Mouse (Mus musculus) ES-E14 (cell line): Measurements from ENCODE around the gene Naa20.

Experiments
- CHD2 ChIP-seq: IDR thresholded peaks from 2 replicates; pipeline ENCODE4 v1.6.1; 2014; ENCODE audit warnings: mild to moderate bottlenecking, low read depth, low read length, inconsistent platforms
- MAFK ChIP-seq: IDR thresholded peaks from 2 replicates; pipeline ENCODE4 v1.6.1; 2014; ENCODE audit warnings: mild to moderate bottlenecking, low read depth, low read length, inconsistent platforms; ENCODE audit not compliant: insufficient read depth
- ZC3H11A ChIP-seq: IDR thresholded peaks from 2 replicates; pipeline ENCODE4 v1.6.1; 2012; ENCODE audit warnings: low read depth, mild to moderate bottlenecking, inconsistent platforms, low read length, borderline replicate concordance

DNA sequence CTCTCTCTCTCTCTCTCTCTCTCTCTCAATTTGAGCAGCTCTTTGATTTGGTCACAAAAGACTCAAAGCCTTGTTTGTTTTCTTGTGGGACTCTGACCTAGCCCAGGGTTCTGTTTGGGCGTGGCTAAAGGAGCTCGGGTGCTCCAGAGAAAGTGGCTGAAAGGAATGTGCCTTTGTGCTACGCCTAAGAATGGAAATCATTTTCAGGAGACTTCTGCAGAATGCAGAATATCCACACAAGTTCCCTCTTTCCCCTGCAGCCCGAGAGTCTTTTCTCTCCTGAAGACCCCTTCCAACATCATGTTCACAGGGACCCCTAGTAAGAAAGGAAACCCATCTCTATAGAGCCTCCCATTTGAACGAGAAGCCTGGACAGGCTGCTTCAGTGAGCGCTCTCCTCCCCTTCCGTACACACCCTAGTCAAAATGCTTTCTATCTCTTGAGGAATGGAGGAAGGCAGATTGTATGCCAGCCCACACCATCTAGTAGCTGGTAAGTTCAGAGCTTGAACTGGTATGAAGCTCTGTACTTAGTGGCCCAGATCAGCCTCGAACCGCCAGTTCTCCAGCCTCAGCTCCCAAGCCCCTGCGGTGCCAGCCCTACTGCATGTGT, 39.6 kb upstream of the Naa20 start:
- TF ChIP-seq MAFK (no peak), ZC3H11A (no peak), CHD2 (no peak)
